Mouse (Mus musculus) activated CD4-positive, CD25-positive, alpha-beta regulatory T cell, adult 4 months (primary cell): ENCODE results near the gene Snrnp25. TPM values are rescaled to one million over a fixed set of nuclear protein-coding genes. Genes with fewer than 3 reads are reported as not detected.

ENCODE experiments used
- ATAC-seq: one replicate; pipeline ENCODE4 v1.8.0; 2017
- polyA plus RNA-seq, 2 experiments: library from polyadenylated mRNA; unstranded; fragments of 100-300 nt; shearing (Covaris generic); gene quantifications; one replicate each; pipeline ENCODE4 v1.2.1; 2017

The Snrnp25 gene
- polyA plus RNA-seq, 2 experiments from 2014 or later: 70.5 to 73.4 TPM

DNA sequence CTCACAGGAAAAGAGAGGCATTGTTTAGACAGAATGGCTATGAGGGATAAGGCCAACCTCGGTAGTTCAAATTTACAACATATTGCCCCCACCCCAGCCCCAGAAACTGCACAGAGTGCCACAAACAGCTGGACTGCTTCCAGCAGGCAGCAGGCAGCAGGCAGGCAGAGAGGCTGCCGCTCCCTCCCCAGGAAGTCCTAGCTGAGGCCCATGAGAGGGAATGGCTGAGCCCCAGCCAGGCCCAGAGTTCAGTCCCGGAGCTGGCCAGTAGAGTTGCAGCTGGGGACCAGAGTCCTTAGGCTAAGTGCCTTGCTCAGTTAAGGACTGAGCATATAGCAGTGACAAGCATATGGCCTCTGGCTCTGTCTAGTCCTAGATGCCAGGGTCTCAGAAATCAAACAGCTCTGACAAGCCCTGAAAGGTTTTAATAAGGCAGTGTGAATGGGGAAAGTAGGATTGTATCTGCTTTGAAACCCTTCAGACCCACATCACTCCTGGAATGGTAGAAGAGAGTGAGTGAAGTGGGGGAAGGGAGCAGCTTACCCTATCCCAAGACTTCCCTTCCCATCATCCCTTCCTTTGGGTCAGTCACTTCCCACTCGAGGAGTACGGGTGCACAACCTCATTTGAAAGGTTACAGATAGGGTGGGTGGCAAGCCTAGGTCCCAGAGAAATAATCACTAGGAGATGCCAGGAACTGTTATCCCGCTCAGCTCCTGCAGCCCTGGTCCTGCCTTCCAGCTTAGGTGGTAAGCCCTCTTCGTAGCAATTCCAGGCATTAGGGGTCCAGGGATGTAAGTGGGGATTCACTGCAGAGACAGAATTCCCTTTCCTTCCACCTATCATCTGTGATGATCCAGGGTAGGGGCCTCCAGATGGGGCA, 20.2 kb downstream of the Snrnp25 start:
- ATAC-seq: no peak

DNA sequence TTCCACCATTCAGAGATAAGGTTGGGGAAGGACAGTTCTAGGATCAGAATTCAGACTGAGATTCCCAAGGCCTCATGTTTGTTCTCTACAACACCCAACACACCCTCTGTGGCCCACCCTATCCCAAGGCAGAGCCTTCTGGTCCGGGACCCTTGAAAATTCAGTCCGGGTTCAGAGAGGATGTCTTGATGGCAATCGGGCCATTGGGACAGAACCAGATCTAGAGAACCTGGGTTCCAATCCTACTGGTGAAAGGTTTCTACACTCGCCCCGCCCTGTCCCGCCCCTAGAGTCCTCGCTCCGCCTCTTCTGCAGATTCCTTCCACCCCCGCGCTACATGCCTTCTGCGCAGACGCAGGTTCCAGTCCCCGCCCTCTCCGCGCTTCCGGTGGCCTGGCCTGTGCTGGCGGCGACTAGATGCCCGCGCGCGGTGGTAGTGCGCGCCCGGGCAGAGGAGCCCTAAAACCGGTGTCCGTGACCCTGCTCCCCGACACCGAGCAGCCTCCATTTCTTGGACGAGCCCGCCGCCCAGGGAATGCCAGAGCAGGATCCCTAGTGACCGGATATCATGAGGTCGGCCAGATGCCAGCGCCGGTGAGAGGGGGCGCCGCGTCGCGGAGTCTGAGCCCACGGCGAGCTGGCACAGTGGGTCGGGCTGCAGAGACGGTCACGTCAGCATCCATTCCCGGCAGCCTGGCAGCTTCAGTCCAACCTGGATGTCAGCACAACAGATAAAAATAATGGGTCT, 21.1 kb downstream of the Snrnp25 start, which contains the start of gene Mpg:
TSS of gene Mpg (plus strand) at position 382 of the 748 bp plus-strand sequence.
- ATAC-seq: peak; percentile 87

DNA sequence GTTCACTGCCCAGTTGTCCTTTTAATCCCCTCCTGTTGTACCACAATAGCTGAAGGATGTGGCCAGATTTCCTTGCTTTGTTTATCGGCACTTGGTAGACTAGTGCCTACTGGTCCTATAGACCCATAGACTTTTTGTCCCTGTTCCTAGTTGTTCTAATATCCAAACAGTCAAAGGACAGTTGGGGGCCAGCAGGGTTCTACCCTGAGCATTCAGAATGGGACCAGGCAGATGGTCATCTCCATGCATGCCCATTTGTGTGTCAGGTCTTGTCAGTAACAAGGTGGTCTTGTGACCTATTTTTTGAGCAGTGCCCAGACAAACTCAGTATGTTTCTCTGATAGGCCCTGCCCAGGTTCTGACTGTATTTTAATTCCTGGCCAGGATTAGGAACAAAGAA, 21.8 kb downstream of the Snrnp25 start:
- ATAC-seq: no peak

DNA sequence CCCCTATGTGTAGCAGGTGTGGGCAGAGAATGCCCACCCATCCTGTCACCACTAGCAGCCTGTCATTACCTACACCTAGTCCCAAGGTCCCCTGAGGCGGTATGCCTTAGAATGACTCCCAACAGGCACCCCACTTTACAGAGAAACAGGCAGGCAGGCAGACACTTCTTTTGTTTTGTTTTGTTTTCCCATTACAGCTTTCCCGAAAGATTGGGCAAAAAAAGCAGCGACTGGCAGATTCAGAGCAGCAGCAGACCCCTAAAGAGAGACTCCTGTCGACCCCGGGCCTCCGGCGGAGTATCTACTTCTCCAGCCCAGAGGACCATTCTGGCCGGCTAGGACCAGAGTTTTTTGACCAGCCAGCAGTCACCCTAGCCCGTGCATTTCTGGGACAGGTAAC, 22.3 kb downstream of the Snrnp25 start:
- no peak for ATAC-seq

DNA sequence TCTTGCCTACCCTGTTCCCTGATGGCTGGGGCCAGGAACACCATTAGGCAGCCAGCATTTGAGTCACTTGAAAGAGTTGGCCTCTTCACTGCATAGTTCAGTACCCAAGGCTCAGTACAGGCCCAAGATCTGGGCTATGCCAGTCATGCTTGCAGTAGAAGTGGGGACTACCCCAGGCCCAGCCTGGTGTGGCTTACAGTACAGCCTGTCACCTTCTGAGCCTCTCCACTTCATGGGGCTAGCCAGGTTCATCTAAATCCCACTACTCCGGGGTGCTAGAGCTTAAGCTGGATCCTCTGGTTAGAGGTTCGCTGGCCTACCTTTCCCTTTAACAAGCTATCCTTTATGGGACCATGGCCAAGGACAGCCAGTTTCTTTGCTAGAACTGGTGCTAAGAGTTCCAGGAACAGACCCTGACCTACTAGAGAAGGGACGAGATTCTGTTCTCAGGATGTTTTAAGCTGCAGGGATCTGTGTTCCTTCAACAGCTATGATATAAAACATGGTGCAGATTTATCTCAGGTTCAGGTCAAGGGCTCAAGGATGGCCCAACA, 23.2 kb downstream of the Snrnp25 start:
- no peak for ATAC-seq

DNA sequence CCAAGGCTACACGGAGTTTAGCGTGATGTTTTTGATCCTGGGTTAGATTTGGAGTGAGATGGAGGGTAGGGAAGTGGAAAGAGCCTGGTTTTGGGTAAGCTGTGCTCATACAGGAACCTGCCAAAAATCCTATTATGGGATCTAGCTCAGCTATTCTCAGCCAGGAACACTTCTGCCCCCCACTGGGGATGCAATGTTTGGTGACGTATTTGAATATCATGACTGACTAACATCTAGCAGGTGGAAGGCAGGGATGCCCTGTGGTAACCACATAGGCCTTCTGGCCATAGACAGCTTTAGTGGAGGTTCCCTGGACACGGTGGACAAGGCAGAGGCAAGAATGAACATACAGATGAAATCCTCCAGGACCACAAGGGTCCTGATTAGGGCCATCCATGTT, 25.0 kb downstream of the Snrnp25 start:
- no peak for ATAC-seq

DNA sequence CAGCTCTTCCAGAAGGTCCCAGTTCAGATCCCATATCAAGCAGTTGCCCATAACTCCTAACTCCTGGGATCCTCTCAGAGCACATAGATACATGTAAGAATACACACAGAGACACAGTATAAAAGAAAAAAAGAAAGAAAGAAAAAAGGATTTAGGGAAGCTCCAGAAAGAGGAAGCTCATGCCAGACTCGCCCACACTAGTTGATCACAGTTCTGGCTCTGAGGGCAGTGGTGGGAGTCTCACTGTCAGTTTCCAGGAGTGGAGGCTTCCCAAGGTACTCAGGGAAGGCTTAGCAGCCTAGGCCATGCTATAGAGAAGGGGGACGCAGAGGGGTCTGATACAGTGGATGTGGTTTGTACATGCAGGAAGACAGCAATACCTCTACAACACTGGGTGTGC, 25.9 kb downstream of the Snrnp25 start:
- ATAC-seq: no peak

DNA sequence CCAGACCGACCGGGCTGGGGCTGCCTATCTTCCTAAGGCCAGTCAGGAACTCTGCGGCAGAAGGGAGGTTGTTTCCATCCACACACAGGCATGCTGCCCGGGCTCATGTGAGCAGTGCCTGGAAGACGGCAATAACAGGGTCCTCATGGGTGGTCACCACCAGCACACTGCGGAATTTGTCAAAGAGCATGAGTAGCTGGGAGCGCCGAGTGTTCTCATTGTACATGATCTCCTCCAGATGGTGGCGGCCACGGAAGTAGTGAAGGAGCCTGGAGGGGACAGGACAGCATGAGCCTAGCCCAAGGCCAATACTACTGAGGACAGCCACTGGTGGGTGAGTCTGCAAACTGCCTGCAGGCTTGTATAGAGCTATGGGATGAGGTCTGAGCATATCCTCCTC, 27.6 kb downstream of the Snrnp25 start:
- ATAC-seq: no peak

DNA sequence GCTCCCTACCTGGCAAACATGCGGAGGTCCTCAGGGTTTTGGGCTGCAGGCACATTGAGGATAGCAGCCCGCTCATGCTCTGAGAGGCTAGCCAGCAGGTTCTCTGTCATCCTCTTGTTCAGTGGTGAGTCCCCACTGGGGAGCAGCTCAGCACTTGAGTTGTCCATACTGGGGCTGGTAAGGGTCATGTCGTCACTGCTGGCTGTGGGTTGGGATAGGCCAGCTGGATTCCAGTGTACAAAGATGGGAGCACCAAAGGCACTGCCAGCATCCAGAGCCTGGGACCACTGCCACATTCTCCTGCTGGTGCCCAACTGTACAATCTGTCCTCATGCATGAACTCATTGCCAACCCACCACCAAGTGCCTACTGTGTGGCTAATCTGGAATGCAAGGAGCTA, 28.7 kb downstream of the Snrnp25 start:
- no peak for ATAC-seq

DNA sequence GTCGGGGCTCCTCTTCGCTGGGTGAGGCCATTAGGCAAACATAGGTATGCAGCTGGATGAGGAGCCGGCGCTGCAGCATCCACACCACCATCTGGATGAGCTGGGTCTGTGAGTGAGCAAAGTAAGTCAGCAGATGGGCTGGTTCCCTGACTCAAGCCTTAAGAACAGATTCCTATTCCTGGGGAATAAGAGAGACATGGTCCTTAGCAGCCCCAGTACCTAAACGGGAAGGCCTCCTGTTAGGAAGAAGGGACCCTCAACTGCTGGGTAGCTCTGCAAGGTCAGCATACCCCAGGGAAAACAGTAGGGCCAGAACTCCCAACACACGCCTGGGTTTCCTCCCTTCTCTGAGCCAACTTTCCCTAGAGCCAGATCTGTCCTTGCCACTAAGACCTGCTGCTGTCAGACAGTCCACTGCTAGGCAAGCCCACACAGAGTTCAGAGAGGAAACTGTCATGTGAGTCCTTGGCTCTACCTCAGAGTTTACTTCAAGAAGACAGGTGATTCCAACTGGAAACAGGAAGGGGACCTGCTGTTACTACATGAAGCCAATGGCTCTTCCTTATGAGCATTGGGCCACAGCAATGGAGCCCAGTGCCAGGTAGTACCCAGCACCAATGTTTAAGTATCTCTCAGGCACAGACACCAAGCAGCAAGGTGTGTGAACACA, 29.7 kb downstream of the Snrnp25 start:
- ATAC-seq: no peak

DNA sequence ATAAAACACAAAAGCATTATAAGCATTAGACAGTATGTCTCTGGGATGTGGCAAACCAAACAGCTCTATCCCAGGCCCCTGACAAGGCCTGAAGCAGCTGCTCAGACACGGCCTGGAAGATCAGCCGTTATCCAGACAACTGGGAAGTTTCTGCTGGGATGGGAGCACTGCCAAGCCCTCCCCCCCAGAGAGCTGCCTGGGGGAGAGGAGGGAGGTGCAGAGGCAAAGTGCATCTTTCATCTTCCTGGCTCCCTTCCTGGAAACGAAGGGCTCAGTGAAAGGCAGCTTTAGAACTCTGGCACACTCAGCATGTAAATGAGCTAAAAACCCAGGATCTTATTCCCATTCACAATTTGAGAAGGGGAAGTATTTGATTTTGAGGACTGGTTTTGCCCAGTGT, 30.4 kb downstream of the Snrnp25 start:
- no peak for ATAC-seq

DNA sequence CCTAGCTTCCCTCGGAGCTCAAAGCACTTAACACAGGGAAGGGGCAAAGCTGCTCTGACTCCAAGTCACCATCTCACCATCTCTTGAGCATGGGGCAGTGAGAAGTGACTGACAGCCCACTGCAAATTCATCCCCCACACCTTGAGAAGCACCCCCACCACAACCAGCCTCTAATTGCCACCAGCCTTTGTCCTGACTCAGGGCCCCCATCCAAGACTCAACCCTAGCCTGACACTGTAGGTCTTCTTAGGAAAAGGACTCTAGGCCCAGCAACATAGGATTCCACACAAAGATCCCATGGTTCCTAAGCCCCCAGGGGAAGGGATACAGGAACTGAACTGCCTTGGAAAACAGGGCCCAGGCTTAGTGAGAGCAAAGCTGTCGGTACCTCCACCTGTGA, 30.9 kb downstream of the Snrnp25 start:
- no peak for ATAC-seq

DNA sequence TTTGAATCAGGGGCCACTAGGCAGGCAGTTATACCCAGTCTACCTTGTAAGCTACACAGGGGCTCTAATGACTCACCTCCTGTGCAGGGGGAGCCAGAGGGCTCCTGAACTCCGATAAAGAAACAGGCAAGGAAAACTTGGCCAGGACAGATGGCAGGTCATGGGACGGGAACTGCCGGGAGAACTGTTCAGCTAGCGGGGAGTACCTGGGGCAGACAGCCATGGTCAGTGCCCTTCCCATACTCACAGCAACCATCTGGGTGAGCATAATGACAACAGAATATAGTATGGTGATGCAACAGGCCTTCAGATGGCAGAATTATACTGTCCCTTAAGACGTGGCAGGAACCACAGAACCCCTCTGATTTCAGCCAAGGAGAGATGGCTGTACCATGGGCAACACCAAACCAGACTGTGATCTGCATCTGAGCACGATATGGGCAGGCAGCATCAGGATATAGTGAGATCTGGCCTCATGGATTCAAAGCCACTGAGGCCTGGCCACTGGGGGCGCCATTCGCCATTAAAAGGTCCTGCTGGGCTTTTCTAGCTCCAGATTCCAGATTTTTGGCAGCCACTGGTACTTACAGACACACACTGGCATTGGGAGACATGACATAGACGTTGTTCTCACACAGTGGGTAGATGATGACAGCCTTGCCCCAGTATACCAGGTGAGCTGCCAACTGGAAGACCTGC, 31.6 kb downstream of the Snrnp25 start:
- ATAC-seq: no peak

DNA sequence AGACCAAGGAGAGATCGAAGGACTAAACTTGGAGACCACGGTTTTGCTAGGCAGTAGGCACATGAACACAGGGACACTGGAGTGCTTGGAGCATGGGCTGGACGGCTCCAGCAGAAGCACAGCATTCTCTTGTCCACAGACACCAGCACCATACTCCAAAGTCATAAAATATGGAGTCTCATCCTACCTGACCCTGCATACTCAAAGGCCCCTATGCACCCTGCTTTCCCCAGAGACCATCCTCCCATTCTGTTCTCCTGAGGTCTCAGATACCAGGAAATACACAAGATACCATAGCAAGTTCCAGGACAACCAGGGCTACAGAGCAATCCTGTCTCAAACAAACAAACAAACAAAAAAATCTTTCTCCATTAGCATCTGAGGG, 32.2 kb downstream of the Snrnp25 start:
- no peak for ATAC-seq

DNA sequence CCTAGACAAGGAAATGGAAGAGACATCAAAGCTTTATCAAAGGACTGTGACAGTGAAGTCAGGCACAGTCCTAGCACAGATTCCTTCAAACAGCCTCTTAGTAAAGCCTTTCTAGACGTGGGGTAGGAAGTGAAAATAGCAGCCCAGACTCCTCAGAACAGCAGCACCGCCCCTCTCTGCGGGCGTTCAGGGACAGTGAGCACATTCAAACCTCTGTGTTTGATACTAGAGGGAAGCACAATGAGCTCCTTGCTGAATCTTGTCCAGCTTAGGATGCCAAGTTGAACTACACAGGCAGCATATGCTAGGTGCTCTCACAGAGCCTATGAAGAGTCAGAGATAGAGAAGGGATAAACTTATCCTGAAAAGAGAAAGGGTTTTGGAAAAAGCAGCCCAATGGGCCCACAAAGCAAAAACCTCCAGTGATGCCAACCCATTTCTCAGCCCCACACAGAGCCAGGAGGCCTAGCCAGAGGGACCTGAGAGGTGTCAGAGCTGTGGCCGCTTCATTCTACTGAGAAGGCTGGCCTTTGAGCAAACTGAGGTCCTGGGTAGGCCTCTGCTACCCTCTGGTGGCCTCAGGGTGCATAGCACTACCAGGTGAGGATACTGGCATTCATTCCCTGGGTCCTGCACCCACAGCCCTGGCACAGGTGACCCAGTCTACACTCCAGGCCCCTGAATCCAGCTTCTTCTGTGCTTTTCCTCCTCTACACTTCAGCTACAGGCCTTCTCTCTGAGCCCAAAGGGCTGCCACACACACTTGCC, 33.1 kb downstream of the Snrnp25 start:
- ATAC-seq: peak; percentile 82

DNA sequence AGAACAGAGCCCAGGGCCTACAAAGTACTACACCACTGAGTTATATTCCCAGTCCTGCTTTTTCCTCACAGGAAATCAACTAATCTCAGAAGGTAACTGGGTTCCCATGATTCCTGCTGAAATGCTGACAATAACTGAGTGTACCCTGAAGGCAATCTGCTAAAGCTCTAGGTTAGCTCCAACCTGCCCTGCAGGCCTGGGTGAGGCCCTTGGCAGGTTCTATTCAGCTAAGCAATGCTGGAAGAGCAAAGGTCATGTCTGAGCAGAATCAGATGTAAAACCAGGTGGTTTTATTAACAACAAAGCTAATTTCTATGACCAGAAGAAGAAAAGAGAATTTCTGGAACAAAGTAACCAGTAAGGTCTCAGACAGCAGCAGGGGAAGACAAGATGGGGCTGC, 36.2 kb downstream of the Snrnp25 start:
- ATAC-seq: no peak

DNA sequence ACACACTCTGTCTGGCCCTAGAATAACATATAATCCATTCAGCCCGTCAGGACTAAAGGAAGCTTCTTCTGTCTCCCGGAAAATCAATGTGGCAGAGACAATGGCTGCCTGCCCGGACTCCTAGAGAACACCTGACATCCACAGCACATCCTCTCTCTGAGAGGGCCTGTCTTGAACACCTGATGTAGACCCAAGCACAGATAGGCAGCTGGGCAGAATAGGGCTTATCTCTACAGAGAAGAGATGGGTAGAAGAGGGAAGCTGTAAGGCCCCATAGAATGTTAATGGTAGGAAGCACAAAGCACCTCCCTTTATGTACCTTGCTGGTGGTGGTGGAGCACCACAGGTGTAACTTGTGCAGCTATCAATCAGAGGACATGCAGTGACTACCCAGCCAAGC, 37.0 kb downstream of the Snrnp25 start:
- ATAC-seq: no peak

DNA sequence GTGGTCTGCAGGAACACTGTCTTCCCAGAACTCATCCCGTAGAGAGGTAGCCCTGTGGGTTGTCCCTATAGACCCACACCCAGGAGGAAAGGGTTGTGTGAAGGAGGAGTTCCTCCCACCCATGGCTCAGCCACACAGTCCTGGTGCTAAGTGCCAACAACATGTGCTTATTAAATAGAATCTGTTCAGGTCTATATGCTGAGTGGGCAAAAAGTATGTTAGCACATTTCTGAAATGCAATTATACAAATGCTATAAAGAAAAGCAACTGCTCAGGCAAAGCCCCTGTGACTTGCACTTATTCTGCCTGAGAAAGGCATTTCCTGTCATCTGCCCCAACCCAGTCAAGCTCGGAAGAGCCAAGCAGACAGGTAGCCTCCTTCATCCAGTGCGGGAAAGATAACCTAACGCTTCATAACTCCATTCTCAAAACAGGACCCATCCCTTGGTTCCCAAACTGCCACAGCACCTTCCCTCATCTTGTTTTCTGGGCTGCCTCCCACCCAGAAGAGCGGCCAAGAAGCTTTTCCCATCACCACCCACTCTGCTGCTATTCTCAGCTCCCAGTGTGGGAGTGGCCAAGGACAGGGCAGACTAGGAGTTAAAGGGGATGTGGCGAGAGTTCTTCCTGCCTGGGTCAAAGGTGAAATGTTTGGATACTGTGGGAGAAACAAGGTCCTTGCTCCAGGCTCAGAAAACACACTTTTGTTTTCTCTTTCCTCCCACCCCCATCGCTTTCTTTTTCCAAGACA, 38.2 kb downstream of the Snrnp25 start:
- no peak for ATAC-seq

DNA sequence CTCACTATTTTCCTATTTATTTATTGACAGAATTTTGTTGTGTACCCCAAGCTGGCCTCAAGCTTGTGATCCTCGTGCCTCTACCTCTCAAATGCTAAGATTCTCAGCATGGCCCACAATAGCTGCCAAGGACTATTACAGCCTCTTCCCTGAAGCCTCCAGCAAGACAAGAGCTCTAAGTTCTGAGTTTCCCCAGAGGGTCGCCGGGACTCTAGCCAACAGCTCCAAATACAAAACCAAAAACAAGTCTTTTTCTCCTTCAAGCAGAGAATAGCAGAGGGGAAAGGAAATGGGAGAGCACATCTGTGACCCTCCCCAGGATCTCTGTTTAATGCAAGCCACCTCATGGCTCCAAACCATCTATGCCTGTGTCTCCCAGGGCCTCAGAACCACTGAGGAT, 38.8 kb downstream of the Snrnp25 start:
- no peak for ATAC-seq

DNA sequence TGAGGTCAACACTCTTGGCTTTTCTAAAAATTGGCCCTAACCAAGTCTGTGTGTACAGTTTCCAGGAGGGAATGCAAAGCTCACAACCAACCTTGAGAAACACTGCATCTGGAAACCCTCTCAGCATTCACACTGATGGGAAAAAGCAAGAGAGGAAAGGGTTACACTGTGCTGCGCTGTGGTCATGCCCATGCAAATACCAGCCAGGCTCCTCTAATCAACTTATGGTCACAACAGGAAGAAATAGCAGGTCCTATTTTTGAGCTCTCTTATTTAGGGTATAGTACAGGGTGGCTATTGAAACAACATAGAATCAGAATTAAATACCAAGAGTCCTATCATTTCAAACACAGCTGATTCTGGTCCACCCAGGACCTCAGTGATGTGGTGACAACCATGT, 39.4 kb downstream of the Snrnp25 start:
- ATAC-seq: no peak

DNA sequence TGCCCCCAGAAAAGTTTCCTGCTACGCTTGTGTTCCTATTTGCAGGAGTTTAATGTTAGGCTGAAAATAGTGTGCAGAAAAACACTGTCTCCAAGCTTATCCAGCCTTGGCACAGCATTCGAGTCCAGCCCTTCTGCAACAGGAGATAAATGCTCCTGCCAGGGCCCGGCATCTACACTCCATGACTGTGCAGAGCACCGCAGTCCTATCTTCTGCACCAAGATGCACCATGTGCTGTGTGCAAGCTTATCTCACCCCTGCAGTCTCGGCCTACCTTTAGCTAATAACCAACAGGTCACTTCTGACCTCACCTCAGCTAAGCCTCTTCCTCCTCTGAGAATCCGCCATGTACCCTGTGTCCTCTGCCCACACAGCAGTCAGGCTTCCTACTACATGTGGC, 40.4 kb downstream of the Snrnp25 start:
- no peak for ATAC-seq
